Mouse (Mus musculus): ENCODE measurements at regions not wholly inside any gene's neighbourhood (a gene's known extent, or its start where the extent isn't known, plus 50 kb on each side); places are given as distances from the start of the nearest gene placed in this dataset.
"Not testable (repeated sequence)": the region's sequence is repeated elsewhere in the genome, so short reads cannot be mapped to it uniquely, and the experiment has no call there.

- no peak for DNase-seq
Measured at GRCm38 (mm10) chr3:40185597-40186320, 345.3 kb upstream of the Intu start.

GRCm38 (mm10) chr3:40189529-40189928, 341.6 kb upstream of the Intu start:
- DNase-seq = no peak

GRCm38 (mm10) chr3:40190024-40190423, 341.1 kb upstream of the Intu start:
- no peak for DNase-seq

GRCm38 (mm10) chr3:40200174-40200573, 330.9 kb upstream of the Intu start:
- DNase-seq = no peak

GRCm38 (mm10) chr3:40206326-40206725, 324.8 kb upstream of the Intu start:
- no peak for DNase-seq

- no peak for DNase-seq
Measured at GRCm38 (mm10) chr3:40211793-40212192, 319.3 kb upstream of the Intu start.

GRCm38 (mm10) chr3:40226772-40227171, 304.3 kb upstream of the Intu start:
- no peak for DNase-seq

- DNase-seq = no peak
Measured at GRCm38 (mm10) chr3:40243499-40244101, 287.5 kb upstream of the Intu start.

- DNase-seq = no peak
Measured at GRCm38 (mm10) chr3:40254376-40254775, 276.7 kb upstream of the Intu start.

- DNase-seq = no peak
Measured at GRCm38 (mm10) chr3:40262536-40262935, 268.6 kb upstream of the Intu start.

- no peak for DNase-seq
Measured at GRCm38 (mm10) chr3:40267514-40267913, 263.6 kb upstream of the Intu start.

- no peak for DNase-seq
Measured at GRCm38 (mm10) chr3:40282926-40283325, 248.2 kb upstream of the Intu start.

- no peak for DNase-seq
Measured at GRCm38 (mm10) chr3:40286959-40287710, 244.0 kb upstream of the Intu start.

GRCm38 (mm10) chr3:40297120-40297519, 234.0 kb upstream of the Intu start:
- DNase-seq = no peak

GRCm38 (mm10) chr3:40320319-40320718, 210.8 kb upstream of the Intu start:
- no peak for DNase-seq

GRCm38 (mm10) chr3:40325872-40326803, 204.9 kb upstream of the Intu start:
- no peak for DNase-seq

GRCm38 (mm10) chr3:40339492-40340030, 191.5 kb upstream of the Intu start:
- no peak for DNase-seq

GRCm38 (mm10) chr3:40355103-40355502, 176.0 kb upstream of the Intu start:
- DNase-seq = no peak

- DNase-seq = no peak
Measured at GRCm38 (mm10) chr3:40368421-40368820, 162.7 kb upstream of the Intu start.

- no peak for DNase-seq
Measured at GRCm38 (mm10) chr3:40371411-40371810, 159.7 kb upstream of the Intu start.

GRCm38 (mm10) chr3:40376220-40376619, 154.9 kb upstream of the Intu start:
- not testable (repeated sequence) for DNase-seq

GRCm38 (mm10) chr3:40377416-40377815, 153.7 kb upstream of the Intu start:
- DNase-seq = no peak

All from heart, adult 18-20 months (tissue).